Mouse (Mus musculus) hindbrain, embryonic 11.5 days (tissue): ENCODE measurements at regions not wholly inside any gene's neighbourhood (a gene's known extent, or its start where the extent isn't known, plus 50 kb on each side); places are given as distances from the start of the nearest gene placed in this dataset.
"Not testable (repeated sequence)": the region's sequence is repeated elsewhere in the genome, so short reads cannot be mapped to it uniquely, and the experiment has no call there.

Experiments
- ATAC-seq: fragments of 200-750 bp; cut with Nextera tagmentation; 2 replicates; pipeline ENCODE4 v1.8.0; 2017; ENCODE audit warnings: mild to moderate bottlenecking, moderate TSS enrichment, moderate library complexity; ENCODE audit not compliant: low FRiP score
- DNase-seq: peaks from one replicate; pipeline ENCODE4 v3.0.0-alpha.2; 2015; ENCODE audit warnings: low spot score
- H3K27ac ChIP-seq: fragments of 300-500 bp; sonication (generic); 2 replicates; pipeline ENCODE4 v1.5.1; 2014; ENCODE audit warnings: mild to moderate bottlenecking, low read depth, low read length
- H3K27me3 ChIP-seq: fragments of 300-500 bp; sonication (generic); 2 replicates; pipeline ENCODE4 v1.6.1; 2014; ENCODE audit warnings: mild to moderate bottlenecking, low read length, moderate library complexity, mixed read lengths; ENCODE audit not compliant: control insufficient read depth, insufficient read depth
- H3K36me3 ChIP-seq: fragments of 300-500 bp; sonication (generic); 2 replicates; pipeline ENCODE4 v1.6.1; 2014; ENCODE audit warnings: mild to moderate bottlenecking, low read length, moderate library complexity, mixed read lengths; ENCODE audit not compliant: control insufficient read depth, insufficient read depth
- H3K4me1 ChIP-seq: fragments of 300-500 bp; sonication (generic); replicated peaks from 2 replicates; pipeline ENCODE4 v1.6.1; 2014; ENCODE audit warnings: low read length, mixed read lengths; ENCODE audit not compliant: control insufficient read depth, insufficient read depth
- H3K4me2 ChIP-seq: fragments of 300-500 bp; sonication (generic); replicated peaks from 2 replicates; pipeline ENCODE4 v1.6.1; 2014; ENCODE audit warnings: mild to moderate bottlenecking, low read depth, low read length
- H3K4me3 ChIP-seq: fragments of 300-500 bp; sonication (generic); 2 replicates; pipeline ENCODE4 v1.5.1; 2014; ENCODE audit warnings: low read depth, low read length
- H3K9ac ChIP-seq: fragments of 300-500 bp; sonication (generic); 2 replicates; pipeline ENCODE4 v1.6.1; 2014; ENCODE audit warnings: low read depth, low read length
- H3K9me3 ChIP-seq: fragments of 300-500 bp; sonication (generic); 2 replicates; pipeline ENCODE4 v1.6.1; 2016; ENCODE audit warnings: low read length; ENCODE audit not compliant: control insufficient read depth
- WGBS: fragments of 180-500 bp; shearing (Covaris S2); extraction: QIAGEN DNeasy Blood & Tissue Kit; methylation state at CpG from one replicate; pipeline ENCODE4 v1.1.7; 2014; 5-methylcytosine and 5-hydroxymethylcytosine counted together

DNA sequence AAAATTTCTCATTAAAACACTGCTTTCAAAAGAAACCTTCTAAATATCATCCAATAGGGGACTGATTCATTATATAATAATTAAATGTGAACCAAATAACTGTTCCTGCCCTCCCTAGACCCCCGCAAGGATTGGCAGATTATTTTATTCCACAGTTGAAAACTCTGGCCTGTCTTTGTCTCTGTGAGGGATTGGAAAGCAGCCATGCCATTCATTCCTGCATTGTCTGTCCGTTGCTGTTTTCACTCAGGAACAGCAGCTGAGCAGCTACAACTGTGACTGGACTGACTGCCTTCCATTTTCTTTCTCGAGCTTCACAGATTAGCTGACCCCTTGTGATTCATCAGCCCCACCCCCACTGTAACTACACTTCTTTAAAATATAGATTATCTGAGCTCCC, 807.6 kb upstream of the Olfr1507 start:
- no CpG with 5 or more reads among the region's 3 CpGs for WGBS
- peak; percentile 33; the same call in 1 of the 2 replicates for ATAC-seq
- H3K4me3 ChIP-seq, H3K4me1 ChIP-seq, H3K36me3 ChIP-seq, H3K9ac ChIP-seq, H3K27ac ChIP-seq, H3K4me2 ChIP-seq, DNase-seq, H3K9me3 ChIP-seq, H3K27me3 ChIP-seq: not testable (repeated sequence)

DNA sequence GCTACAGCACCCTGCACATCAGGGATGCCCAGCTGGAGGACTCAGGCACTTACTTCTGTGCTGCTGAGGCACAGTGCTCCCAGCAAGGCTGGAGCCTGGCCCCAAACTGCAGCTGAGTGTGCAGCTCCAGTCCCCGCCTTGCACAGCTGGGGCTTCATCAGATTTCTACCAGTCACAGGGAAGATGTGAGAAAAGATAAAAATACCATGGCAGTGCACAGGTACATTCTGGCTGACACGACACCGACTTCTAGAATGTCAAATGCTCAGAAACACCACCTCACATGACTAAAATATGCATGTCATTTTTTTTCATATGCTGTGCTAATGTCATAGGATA, 806.9 kb upstream of the Olfr1507 start:
- WGBS, result no CpG with 5 or more reads among the region's 3 CpGs
- H3K9ac ChIP-seq, DNase-seq, H3K36me3 ChIP-seq, H3K4me1 ChIP-seq, H3K4me2 ChIP-seq, H3K9me3 ChIP-seq, H3K27me3 ChIP-seq, H3K4me3 ChIP-seq, H3K27ac ChIP-seq: not testable (repeated sequence)
- peak; percentile 45 for ATAC-seq

DNA sequence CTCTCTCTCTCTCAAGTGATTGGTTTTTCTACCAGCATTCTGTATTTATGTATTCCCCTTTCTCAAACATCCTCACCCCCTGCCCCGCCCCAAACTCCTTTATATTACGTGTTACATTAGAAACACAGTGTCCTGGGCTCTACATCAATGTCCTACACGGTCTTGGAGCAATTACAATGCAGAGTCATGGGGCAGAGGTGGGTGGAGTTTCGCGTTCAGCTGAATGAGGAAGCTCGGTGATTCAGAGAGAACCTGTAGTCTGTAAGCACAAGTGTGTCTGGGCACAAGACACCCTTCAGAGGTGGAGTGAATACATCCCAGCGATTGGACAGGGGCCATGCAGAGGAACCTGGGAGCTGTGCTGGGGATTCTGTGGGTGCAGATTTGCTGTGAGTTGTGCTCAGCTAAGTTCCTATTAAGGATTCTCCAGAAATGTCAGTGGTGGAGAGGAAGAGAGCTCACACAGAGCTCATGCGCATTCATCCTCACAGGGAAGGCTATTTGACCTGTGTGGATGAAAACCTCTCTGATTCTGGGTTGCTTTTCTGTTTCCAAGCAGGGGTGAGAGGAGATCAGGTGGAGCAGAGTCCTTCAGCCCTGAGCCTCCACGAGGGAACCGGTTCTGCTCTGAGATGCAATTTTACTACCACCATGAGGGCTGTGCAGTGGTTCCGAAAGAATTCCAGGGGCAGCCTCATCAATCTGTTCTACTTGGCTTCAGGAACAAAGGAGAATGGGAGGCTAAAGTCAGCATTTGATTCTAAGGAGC, 806.4 kb upstream of the Olfr1507 start:
- no CpG with 5 or more reads among the region's 11 CpGs for WGBS

DNA sequence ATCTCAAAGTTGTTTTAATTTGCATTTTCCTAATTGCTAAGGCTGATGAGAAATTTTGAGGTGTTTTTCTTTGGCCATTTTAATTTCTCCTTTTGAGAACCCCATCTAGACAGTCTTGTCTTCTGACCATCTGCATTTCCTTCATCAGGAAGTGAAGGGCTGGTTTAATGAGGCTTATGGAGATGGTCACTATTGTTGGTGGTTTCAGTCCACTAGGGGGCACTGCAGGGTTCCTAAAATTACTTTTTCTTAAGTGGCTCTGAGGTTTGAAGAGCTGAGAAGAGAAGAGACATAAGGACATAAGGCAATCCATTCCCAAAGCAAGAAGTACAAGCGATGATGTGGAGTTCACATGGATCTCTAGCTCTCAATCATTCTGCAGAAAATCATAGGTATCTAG, 805.6 kb upstream of the Olfr1507 start:
- not testable (repeated sequence) for DNase-seq, H3K4me1 ChIP-seq, H3K36me3 ChIP-seq, ATAC-seq, H3K9ac ChIP-seq, H3K27me3 ChIP-seq, H3K9me3 ChIP-seq, H3K27ac ChIP-seq, H3K4me3 ChIP-seq, H3K4me2 ChIP-seq
- WGBS, result 81% methylated on average over 1 of the region's 1 CpGs

More for the DNA sequence above, 806.4 kb upstream of the Olfr1507 start:
- not testable (repeated sequence) for H3K9me3 ChIP-seq, H3K27ac ChIP-seq, H3K36me3 ChIP-seq, DNase-seq, H3K4me1 ChIP-seq, H3K9ac ChIP-seq, H3K27me3 ChIP-seq, H3K4me2 ChIP-seq, H3K4me3 ChIP-seq
- peak; percentile 63 for ATAC-seq

DNA sequence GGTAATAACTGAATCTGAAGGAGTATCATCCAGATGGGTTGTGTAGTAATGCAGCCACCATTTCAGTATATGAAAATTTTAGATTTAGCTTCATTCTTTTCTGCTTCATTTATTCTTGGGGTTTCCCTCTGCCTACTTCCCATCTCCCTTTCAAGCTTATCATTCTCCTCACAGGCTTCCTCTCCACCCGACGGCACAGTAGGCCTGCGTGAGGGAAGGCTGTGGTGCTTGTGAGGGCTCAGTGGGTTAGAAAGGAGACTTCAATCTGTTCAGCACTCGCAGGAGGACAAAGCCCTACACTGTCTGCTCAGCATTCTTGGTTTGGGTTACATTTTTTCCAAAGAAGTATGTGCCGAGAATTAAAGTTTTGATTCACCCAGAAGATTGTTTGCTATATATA, 804.2 kb upstream of the Olfr1507 start:
- ATAC-seq, H3K4me2 ChIP-seq, H3K36me3 ChIP-seq, H3K9ac ChIP-seq, H3K27ac ChIP-seq, H3K4me3 ChIP-seq, H3K27me3 ChIP-seq, H3K9me3 ChIP-seq, H3K4me1 ChIP-seq, DNase-seq: not testable (repeated sequence)
- no CpG with 5 or more reads among the region's 5 CpGs for WGBS

DNA sequence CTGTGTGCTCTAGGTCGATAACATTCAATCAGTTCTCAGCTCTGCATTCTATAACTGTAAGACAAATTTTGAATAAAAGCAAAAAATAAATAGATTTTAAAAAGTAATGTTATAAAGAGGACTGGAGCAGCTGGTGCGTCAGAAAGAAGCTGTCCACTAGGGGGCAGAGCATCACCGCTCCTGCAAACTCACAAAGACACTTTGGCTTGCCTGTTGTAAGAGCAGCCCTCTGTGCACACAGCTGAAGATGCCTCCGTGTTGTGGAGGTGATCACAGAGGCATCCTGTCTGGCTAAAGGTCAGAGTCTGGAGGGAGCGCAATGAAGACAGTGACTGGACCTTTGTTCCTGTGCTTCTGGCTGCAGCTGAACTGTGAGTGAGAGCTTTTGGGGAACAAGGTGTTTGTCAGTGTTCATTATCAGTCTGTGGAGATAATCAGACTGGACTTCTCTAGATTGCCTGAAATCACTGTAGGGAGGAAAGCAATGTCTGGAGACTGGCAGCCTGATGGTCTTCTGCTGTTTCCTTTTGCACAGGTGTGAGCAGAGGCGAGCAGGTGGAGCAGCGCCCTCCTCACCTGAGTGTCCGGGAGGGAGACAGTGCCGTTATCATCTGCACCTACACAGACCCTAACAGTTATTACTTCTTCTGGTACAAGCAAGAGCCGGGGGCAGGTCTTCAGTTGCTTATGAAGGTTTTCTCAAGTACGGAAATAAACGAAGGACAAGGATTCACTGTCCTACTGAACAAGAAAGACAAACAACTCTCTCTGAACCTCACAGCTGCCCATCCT, 788.0 kb upstream of the Olfr1507 start:
- H3K4me1 ChIP-seq, H3K9ac ChIP-seq, H3K4me3 ChIP-seq, DNase-seq, H3K4me2 ChIP-seq, H3K27me3 ChIP-seq, H3K9me3 ChIP-seq, H3K27ac ChIP-seq, H3K36me3 ChIP-seq: not testable (repeated sequence)
- ATAC-seq, result peak; percentile 78
- no CpG with 5 or more reads among the region's 12 CpGs for WGBS

DNA sequence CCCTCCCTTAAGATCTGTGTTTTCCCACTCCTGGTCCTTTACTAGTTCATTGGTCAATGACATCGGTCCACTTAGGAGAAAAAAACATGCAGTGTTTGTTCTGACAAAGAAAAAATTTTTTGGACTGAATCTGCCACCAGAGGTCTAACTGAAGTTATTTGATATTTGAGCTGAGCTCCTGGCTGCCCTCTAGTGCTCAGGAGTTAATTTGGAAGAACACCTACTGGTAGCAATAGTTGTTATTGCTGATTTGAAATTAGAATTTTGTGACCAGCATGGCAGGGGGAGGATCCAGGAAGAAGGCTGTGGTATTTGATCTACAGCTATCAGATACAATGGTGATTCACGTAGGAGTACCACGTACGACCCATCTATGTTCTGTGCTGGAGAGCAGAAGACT, 777.7 kb upstream of the Olfr1507 start:
- 87% methylated on average over 3 of the region's 4 CpGs for WGBS
- H3K4me3 ChIP-seq, H3K9ac ChIP-seq, H3K4me2 ChIP-seq, H3K27me3 ChIP-seq, H3K27ac ChIP-seq, H3K4me1 ChIP-seq, H3K9me3 ChIP-seq, DNase-seq, H3K36me3 ChIP-seq, ATAC-seq: not testable (repeated sequence)

DNA sequence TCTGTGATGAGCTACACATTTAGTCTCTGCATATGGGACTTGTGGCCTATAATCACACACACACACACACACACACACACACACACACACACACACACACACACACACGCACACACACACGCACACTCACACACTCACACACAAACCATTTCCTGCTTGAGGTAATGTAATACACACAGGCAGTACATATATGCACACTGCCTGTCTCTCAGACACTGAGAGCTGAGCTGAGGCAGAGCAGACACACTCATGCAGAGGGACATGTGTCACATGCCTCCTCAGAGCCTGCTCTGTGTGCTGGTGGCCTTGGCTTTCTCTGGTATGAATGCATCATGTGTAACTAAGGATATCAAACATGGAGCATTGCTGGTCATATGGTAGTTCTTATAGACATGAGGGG, 772.1 kb upstream of the Olfr1507 start:
- not testable (repeated sequence) for H3K9ac ChIP-seq, H3K27me3 ChIP-seq, H3K4me2 ChIP-seq, H3K36me3 ChIP-seq, H3K27ac ChIP-seq, ATAC-seq, H3K9me3 ChIP-seq, H3K4me3 ChIP-seq, DNase-seq, H3K4me1 ChIP-seq
- WGBS, result no CpG with 5 or more reads among the region's 2 CpGs

DNA sequence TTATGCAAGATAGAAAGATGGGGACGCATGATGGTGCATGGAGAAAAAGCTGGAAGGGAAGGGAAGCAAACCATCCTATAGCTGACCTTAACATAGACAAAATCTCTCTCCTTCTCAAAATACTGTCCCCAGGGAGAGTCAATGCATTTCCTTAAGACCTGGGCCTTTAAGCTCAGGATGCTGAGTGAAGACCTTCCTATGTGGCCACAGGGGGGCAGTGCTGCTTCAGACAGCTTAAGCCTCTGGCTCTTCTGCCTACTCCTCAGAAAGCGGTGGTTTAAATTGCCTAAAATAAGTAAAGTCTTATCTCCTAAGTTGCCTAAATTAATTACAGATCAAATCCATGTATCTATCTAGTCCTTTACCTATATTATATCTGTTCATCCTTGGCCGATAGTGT, 760.4 kb upstream of the Olfr1507 start:
- H3K27ac ChIP-seq, H3K36me3 ChIP-seq, H3K4me1 ChIP-seq, H3K9me3 ChIP-seq, H3K9ac ChIP-seq, H3K4me2 ChIP-seq, ATAC-seq, DNase-seq, H3K27me3 ChIP-seq, H3K4me3 ChIP-seq: not testable (repeated sequence)
- WGBS, result no CpG with 5 or more reads among the region's 3 CpGs
